Mouse (Mus musculus) retina, embryonic 14.5 days (tissue): ENCODE data around the gene Ap1m2.

Experiments used
- DNase-seq: peaks from one replicate; pipeline ENCODE4 v3.0.0-alpha.2; 2015; ENCODE audit warnings: low spot score

The Ap1m2 gene

GRCm38 (mm10) chr9:21312134-21312533 is at the start of gene Ap1m2:
Gene Ap1m2 (minus strand): TSS chr9:21312337.
- DNase-seq = no peak

- peak; percentile 94 for DNase-seq
Measured at GRCm38 (mm10) chr9:21356981-21357718, 45.0 kb upstream of the Ap1m2 start.

GRCm38 (mm10) chr9:21354796-21355195 is 42.7 kb upstream of the Ap1m2 start:
- DNase-seq = no peak

GRCm38 (mm10) chr9:21353373-21353686 is 41.2 kb upstream of the Ap1m2 start:
- no peak for DNase-seq

GRCm38 (mm10) chr9:21352463-21353372 is 40.6 kb upstream of the Ap1m2 start:
- DNase-seq = no peak

- no peak for DNase-seq
Measured at GRCm38 (mm10) chr9:21351702-21352377, 39.7 kb upstream of the Ap1m2 start.

GRCm38 (mm10) chr9:21351178-21351577 is 39.0 kb upstream of the Ap1m2 start:
- no peak for DNase-seq

GRCm38 (mm10) chr9:21348152-21348551 is 36.0 kb upstream of the Ap1m2 start:
- no peak for DNase-seq

- DNase-seq = no peak
Measured at GRCm38 (mm10) chr9:21346627-21347365, 34.7 kb upstream of the Ap1m2 start.

- no peak for DNase-seq
Measured at GRCm38 (mm10) chr9:21340411-21340810, 28.3 kb upstream of the Ap1m2 start.

GRCm38 (mm10) chr9:21337652-21338051 is 25.5 kb upstream of the Ap1m2 start:
- no peak for DNase-seq

- DNase-seq = no peak
Measured at GRCm38 (mm10) chr9:21336491-21336890, 24.4 kb upstream of the Ap1m2 start.

- DNase-seq = no peak
Measured at GRCm38 (mm10) chr9:21335391-21335790, 23.3 kb upstream of the Ap1m2 start.

- no peak for DNase-seq
Measured at GRCm38 (mm10) chr9:21334747-21335146, 22.6 kb upstream of the Ap1m2 start.

- no peak for DNase-seq
Measured at GRCm38 (mm10) chr9:21333523-21333922, 21.4 kb upstream of the Ap1m2 start.

GRCm38 (mm10) chr9:21332161-21333061 is 20.3 kb upstream of the Ap1m2 start:
- no peak for DNase-seq

- DNase-seq = no peak
Measured at GRCm38 (mm10) chr9:21331365-21332140, 19.4 kb upstream of the Ap1m2 start.

- DNase-seq = no peak
Measured at GRCm38 (mm10) chr9:21329699-21330289, 17.7 kb upstream of the Ap1m2 start.

- no peak for DNase-seq
Measured at GRCm38 (mm10) chr9:21329041-21329440, 16.9 kb upstream of the Ap1m2 start.

- no peak for DNase-seq
Measured at GRCm38 (mm10) chr9:21328041-21328440, 15.9 kb upstream of the Ap1m2 start.
